27 mouse cellular contexts compared by ENCODE assay signal in the genomic region with DNA sequence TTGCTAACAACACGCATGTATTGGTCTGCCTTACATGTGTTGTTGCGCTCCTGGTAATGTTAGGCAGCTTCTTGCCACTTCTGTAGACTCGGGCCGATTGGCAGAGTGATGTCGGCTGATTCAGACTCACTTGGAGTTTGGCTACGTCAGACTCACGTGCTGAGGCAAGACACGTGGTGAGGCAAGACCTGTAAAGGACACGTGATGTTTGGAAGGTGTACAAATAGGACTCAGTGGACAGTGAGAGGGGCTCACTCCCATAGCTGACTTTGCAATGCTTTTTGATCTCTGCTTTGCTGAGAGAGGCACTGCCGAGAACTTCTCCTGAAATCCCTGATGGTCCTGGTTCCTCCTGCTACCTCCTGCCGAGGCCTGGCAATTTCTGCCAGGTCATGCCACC. TPM values are rescaled to one million over a fixed set of nuclear protein-coding genes. Genes with fewer than 3 reads are reported as not detected.
"Had no signal": no experiment of that assay in that cellular context is flagged by ENCODE, and none has a peak within 500 bp of the region (broad histone marks: within the 10 kb centered on the region; RNA-seq: fewer than 3 reads in every experiment).

No protein-coding gene starts in this region.

- H3K4me2 ChIP-seq: kidney, embryonic 15.5 days; limb, embryonic 13.5 days; liver, embryonic 12.5 days; liver, embryonic 15.5 days; lung, embryonic 15.5 days; midbrain, embryonic 11.5 days; neural tube, embryonic 12.5 days; stomach, embryonic 15.5 days had no signal

- H3K36me3 ChIP-seq: kidney, embryonic 15.5 days; limb, embryonic 10.5 days; limb, embryonic 13.5 days; liver, embryonic 12.5 days; liver, embryonic 15.5 days; lung, embryonic 15.5 days; neural tube, embryonic 12.5 days; stomach, embryonic 15.5 days had no signal

- H3K9me3 ChIP-seq: kidney, embryonic 15.5 days; limb, embryonic 10.5 days; limb, embryonic 13.5 days; liver, embryonic 12.5 days; liver, embryonic 15.5 days; lung, embryonic 15.5 days; neural tube, embryonic 12.5 days; stomach, embryonic 15.5 days had no signal

- H3K27ac ChIP-seq: kidney, embryonic 15.5 days; limb, embryonic 10.5 days; limb, embryonic 13.5 days; liver, embryonic 12.5 days; liver, embryonic 15.5 days; lung, embryonic 15.5 days; neural tube, embryonic 12.5 days; stomach, embryonic 15.5 days had no signal

- H3K4me3 ChIP-seq: kidney, embryonic 15.5 days; limb, embryonic 10.5 days; limb, embryonic 13.5 days; liver, embryonic 12.5 days; liver, embryonic 15.5 days; lung, embryonic 15.5 days; neural tube, embryonic 12.5 days; stomach, embryonic 15.5 days had no signal

- ATAC-seq: liver, embryonic 12.5 days had no signal

- H3K9ac ChIP-seq: kidney, embryonic 15.5 days; limb, embryonic 13.5 days; liver, embryonic 12.5 days; liver, embryonic 15.5 days; lung, embryonic 15.5 days; neural tube, embryonic 12.5 days; stomach, embryonic 15.5 days had no signal

- H3K4me1 ChIP-seq: kidney, embryonic 15.5 days; limb, embryonic 10.5 days; limb, embryonic 13.5 days; liver, embryonic 12.5 days; liver, embryonic 15.5 days; lung, embryonic 15.5 days; neural tube, embryonic 12.5 days; stomach, embryonic 15.5 days had no signal

- DNase-seq: kidney, adult 11 months; kidney, adult 8-10 months; kidney, postnatal 10 days; kidney, postnatal 4 days; liver; lung, postnatal 10 days; midbrain, embryonic 14.5 days; retina, postnatal 1 day; right cerebral cortex, postnatal 25 days; spleen, adult 18-20 months; thymus, postnatal 25 days had no signal

- H3K27me3 ChIP-seq: kidney, embryonic 15.5 days; limb, embryonic 13.5 days; liver, embryonic 15.5 days; lung, embryonic 15.5 days; neural tube, embryonic 12.5 days; stomach, embryonic 15.5 days had no signal

RNA-seq across cellular contexts. Expression of gene Erich4, which starts 15.0 kb away (rescaled TPM):
- total RNA-seq: left cerebral cortex, adult 8-10 months; left cerebral cortex, postnatal 25 days; megakaryocyte progenitor cell, adult 5-6 weeks; megakaryocyte-erythroid progenitor cell, adult 5-6 weeks; midbrain, postnatal 0 days; neutrophil, adult 5-6 weeks had no signal
- polyA plus RNA-seq: limb, embryonic 10.5 days; limb, embryonic 13.5 days; lung, embryonic 15.5 days; midbrain, embryonic 11.5 days; midbrain, embryonic 14.5 days; midbrain, postnatal 0 days; neural tube, embryonic 12.5 days; thymus, postnatal 0 days had no signal
